Mouse (Mus musculus): ENCODE results near the gene Pcgf6.

Pcgf6 gene

DNA sequence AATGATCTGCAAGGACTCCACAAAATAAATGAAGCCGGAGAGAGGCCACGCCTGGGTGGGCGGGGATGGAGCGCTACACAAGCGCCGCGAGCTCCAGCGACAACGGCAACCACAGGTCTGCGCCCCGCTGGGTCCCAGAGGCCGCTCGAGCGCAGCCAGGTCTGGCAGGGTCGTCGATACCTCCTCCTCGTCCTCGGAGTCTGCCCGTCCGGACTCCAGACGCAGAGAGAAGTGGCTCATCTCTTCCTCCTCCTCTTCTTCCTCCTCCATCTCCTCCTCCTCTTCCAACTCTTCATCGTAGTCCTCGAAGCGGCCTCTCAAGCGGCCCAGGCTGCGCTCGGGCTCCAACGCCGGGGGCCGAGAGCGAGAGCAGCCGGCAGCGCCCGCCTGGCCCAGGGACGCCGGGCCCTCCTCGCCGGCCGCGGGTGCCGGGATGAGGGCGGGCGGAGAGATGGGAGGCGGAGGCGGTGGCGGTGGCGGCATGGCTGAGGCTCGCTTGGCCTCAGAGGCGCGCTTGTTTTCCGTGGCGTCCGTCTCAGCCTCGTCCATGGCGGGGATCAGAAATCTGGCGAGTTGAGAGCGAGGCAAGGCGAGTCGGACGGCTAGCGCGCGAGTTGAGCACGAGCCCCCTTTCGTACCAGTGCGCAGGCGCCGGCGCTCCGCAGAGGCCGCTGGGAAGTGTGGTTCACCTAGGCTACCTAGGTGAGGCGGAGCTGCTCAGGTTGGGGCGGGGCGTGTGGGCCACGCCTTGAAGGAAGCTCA, at the start of gene Pcgf6:
Gene Pcgf6 (minus strand): TSS at position 636 of the 762 bp plus-strand sequence.
- DNase-seq, result peak; percentile 90 to 92

DNA sequence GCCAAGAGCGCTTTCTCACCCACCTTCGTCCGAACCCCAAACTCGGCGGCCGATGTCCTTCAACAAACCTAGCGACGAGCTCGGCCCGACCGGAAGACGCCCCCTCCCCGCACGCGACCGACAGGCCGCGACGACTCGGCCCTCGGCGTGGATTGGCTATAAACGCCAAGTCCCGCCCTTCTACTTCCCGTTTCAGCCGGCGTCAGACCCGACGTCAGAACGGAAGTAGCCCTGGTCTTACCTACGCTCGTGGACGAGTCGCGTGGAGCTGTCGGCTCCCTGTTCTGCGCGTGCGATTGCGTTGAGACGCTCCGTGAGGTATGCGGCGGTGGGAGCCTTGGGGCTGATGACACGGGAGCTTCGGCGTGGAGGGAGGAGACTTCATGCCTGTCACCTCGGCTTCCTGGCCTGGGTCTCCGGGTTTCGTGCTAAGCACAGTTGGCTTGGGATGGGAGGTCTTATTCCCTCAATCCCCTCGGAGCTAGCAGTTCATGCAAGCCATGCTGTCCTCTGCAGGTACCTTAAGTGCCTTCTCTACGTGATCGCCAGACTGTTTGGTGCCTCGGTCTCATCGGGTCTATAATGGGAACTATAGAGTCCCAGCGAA, 39.9 kb upstream of the Pcgf6 start, which contains the start of the genes Usmg5 and Pdcd11:
Gene Usmg5 (minus strand): TSS at position 98 of the 607 bp plus-strand sequence.
Gene Pdcd11 (plus strand): TSS at position 219 of the 607 bp plus-strand sequence.
- peak; percentile 98 to 99 for DNase-seq

DNA sequence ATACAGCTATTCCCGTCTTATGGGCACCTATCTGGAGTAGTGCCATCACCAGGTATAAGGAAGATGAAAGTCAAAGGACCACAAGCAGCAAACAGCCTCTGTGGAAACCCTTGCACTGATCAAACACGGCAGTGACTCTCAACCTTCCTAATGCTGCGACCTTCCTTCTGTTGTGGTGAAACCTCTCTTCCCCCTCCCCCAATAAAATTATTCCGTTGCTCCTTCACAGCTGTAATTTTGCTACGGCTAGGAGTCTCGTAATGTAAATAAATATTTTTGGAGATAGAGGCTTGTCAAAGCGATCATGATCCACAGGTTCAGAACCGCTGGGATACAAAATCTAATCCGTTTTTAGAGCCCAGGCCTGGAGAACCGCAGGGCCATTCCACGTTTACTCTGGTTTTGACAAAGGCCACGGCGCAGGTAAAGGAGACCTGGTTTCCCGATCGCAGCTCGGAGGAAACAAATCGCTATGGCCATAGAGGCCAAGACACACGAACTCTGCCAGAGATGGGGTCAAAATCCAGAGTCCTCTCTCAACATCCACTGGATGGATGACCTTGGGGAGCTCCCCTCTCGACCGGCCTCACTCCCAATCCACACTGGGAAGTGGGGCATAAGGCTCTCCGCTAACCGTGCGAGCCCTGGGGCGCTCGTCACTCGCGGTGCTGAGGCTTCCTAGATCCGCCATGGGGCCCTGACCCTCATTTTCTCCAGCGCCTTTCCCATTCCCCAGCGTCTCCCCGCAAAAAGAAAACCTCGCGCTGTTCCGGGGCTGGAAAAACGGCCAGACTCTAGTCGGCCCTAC, 39.2 kb upstream of the Pcgf6 start:
- DNase-seq, result peak; percentile 9 to 12

DNA sequence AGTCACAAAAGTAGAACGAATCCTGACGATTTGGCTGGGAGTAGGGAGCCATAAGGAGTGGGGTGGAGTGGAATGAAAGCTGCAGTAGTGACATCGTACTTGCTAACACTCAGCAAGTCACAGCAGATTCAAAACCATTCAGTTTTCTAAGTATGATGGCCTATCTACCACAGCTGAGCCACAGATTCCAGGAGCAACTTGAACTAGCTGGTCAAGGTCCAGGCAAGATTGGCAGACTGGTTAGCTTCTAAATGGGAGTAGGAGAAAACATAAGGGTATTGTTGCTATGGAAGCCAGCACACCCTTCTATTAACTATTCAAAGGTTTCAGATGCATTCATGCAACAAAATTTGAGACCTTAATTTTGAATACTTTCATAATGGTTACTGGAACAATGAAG, 37.5 kb upstream of the Pcgf6 start:
- no peak for DNase-seq

DNA sequence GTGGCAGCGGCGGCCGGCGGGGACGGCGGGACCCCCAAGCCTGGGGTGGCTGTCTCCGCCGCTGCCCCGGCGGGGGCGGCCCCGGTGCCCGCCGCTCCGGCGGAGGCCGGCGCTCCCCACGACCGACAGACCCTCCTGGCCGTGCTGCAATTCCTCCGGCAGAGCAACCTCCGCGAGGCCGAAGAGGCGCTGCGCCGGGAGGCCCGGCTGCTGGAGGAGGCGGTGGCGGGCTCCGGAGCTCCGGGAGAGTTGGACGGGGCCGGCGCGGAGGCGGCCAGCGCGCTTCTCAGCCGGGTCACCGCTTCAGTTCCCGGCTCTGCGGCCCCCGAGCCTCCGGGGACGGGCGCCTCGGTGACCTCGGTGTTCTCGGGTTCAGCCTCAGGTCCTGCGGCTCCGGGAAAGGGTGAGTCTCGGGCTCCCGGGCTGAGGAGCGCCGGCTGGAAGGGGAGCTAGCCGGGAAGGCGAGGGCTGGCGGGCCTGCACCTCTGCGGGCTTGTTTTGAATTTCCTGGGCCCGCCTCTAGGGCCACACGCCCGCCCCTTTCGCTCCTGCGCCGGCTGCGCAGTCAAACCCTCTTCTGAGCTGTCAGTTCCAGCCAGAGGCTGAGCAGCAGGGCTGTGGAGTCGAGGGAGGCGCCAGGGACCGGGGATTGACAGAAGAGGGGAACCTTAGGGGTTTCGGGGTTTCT, 17.4 kb upstream of the Pcgf6 start:
- DNase-seq, result peak; percentile 79 to 80

DNA sequence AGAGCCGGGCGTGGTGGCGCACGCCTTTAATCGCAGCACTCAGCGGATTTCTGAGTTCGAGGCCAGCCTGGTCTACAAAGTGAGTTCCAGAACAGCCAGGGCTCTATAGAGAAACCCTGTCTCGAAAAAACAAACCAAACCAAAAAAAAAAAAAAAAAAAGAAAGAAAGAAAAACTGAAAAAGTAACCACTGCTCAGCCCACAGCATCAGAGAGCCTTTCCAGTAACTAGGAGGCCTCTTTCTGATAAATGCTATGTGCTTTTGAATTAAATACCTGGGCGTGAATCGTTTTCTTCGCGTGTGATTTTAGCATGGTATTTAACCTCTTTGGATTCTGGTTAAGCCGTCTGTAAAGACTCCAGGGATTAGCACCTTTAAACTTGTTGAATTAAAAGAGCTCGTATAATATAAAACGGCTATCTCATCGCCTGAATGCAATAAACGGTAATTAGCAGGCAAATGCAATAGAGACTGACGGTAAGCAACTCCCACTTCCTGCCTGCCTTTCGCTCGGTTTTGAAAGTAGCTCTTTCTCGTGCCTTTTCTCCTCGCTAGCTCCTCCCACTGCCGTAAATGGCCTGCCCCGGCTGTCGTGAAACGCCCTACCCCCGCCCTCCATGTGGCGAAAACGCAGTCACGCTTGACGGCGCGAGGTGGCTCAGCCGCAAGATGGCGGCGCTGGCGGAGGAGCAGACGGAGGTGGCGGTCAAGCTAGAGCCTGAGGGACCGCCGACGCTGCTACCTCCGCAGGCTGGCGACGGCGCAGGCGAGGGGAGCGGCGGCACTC, 16.6 kb upstream of the Pcgf6 start, which contains the start of gene Taf5:
Gene Taf5 (plus strand): TSS at position 651 of the 787 bp plus-strand sequence.
- peak; percentile 98 to 99 for DNase-seq

DNA sequence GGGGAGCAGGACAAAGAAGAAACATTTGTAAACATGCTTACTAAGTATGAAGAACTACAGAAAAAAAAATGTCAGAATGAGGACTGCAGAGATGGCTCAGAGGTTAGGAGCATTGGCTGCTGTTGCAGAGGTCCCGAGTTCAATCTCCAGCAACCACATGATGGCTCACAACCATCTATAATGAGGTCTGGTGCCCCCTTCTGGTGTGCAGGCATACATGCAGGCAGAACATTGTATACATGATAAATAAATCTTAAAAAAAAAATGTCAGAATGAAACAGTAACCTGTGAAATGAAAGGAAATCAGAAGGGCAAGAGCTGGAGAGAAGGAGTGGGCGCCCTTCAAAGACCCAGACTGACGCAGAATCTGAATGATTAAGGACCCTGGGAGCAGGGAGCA, 15.2 kb upstream of the Pcgf6 start:
- no peak for DNase-seq

DNA sequence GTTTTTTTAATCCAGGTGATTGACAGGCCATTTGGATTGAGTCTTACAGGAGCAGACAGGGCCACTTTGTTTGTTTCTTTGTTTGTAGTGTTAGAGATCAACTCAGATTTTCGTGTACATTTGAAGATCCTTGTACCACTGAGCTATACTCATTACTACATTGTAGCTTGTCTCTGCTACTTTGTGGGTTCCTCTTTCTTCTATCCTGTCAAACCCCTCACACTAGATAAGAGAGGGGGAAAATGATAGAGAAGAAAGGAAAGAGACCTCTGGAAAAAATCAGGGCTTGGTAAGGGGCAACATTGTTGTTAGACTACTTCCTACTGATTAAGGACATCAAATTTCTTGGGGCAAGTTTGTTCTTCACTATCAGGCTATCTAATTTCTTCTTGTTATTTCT, 7.0 kb upstream of the Pcgf6 start:
- no peak for DNase-seq

DNA sequence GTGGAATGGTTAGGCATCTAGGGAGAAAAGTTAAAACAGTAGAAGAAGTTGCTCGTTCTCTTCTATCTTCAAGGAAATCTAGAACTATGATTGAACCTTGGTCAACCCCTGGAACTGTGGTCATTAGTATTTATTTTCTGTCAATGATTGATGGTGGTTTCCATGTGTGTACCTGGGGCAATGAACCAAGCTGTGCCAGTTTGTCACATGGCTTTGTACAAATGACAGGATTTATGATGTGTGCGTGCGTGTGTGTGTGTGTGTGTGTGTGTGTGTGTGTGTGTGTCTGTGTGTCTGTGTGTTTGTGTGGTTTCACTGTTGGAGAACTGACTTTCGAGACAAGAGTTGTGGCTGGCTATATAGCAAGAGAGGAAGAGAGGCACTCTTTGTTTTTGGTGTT, 2.8 kb upstream of the Pcgf6 start:
- DNase-seq, result no peak

DNA sequence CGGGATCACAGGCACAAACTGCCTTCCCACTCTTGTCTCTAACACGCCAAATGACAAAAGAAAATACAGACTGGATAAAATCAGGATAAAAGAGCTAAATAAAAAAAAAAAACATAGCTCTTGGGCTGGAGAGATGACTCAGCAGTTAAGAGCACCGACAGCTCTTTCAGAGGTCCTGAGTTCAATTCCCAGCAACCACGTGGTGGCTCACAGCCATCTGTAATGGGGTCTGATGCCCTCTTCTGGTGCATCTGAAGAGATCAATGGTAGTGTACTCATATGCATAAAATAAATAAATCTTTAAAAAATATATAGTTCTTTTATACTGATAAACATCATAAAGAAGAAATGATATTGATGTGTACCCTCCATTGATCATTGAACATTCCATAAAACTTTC, 2.2 kb upstream of the Pcgf6 start:
- DNase-seq, result no peak

DNA sequence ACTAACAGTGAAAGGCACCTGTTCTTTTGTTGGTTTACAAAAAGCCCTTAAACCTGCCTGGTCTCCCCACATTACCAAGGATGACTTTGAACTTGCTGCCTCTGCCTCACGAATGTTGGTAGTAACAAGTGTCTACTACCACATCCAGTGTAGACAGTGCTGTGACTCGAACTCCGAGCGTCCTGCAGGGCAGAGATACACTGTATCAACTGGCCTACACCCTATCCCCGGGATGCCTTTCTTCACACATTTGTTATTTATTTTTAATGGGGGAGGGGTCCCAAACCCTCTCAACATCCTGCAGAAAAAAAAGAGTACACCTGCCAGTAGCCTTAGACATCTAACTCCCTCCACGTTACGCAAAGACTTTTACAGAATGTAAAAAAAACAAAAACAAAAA, 866 bp downstream of the Pcgf6 start:
- DNase-seq, result no peak

DNA sequence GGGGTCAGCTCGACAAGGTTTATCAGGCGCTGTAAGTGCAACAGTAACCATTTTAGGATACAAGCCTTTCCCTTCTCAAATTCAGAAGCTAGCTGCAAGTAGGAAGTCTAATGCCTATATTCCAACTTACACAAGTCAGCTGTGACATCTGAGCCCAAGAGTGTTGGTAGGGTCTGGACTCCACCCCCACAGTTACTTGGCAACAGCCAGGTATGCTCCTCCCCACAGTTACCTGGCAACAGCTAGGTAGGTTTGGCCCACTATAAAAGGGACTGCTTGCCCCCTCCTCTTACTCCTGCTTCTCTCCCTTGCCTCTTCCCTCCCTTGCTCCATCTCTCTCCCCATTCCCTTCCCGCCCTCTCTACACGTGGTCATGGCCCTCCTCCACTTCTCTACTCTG, 1.6 kb downstream of the Pcgf6 start:
- DNase-seq, result no peak

DNA sequence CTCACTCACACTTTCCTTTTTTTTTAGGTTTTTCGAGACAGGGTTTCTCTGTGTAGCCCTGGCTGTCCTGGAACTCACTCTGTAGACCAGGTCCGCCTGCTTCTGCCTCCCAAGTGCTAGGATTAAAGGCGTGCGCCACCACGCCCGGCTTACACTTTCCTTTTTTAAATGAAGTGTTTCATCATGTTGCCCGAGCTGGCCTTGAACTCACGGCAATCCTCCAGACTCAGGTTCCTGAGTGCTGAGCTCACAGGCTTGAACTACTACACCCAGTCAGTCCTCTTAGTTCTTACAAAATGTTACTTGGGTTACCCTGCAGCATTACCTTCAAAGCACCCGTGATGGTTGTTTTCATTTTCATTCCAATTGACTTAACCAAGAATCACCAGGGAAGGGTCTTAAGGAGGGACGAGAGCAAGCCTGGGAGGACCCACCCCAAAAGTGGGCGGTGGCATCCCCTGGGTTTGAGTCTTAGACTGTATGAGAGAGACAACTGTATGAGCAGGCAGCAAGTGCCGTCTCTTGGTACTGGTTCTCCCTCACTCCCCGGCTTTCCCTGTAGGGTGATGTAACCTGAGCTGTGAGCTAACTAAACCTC, 3.4 kb downstream of the Pcgf6 start:
- no peak for DNase-seq

DNA sequence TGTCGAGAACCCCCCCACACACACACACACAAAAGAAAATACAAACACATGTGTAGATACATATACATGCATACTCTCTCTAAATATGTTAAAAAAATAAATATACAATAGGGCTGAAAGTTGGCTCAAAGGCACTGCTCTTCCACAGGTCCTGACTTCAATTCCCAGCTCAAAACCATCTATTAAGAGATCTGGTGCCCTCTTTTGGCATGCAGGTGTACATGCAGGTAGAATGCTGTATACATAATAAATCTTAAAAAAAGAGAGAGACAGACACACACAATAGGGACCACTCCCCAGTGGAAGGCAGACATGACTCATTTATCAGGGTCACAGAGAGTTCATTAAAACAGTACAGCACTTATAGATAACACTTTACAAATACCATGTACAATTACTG, 4.4 kb downstream of the Pcgf6 start:
- DNase-seq, result no peak

DNA sequence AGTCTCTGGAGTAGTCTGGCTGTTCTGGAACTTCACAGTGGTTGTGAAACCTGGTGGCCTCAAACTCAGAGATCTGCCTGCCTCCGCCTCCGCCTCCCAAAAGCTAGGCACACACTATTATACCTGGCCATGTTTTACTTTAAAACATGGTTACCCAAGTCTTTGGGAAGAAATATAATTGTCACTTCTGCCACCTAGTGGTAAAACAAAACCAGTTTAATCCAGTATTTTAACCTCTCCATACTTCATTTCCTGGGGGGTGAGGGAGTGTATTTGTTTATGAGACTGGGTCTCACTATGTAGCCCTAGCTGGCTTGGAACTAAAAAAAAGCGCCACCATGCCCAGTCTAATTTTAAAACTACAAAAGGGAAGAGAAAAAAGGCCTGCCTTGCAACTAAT, 7.1 kb downstream of the Pcgf6 start:
- DNase-seq, result no peak

DNA sequence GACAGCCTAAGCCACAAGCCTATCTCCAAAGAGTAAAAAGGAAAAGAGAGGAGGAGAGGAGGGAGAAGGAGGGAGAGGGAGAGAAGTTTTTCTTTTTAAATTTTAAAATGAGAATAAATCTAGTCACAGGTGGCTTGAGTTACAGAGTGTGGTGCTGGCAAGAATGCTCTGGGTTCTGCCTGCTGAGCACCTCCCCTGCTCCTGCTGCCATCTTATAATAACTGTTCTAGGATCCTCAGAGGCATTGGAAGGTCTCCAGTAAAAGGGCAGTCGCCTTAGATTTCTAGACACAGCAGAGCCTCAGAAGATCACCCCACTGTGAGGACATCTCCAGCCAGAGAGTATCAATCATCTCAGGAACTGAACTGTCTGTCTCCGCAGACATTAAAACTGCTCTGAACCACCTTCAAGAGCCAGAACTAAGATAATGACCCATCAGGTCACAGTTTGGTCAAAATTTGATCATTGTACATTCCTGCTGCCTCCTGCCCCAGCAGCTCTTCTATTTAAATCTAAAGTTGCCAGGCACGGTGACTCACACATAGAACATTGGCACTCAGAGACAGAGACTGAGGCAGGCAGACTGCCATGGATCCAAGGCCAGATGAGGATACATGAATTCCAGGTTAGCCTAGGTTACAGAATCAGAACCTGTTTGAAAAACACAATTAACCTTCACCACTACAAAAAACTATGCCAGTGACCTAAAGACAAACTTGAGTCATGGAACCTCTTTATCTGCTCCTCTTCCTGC, 9.8 kb downstream of the Pcgf6 start:
- DNase-seq, result no peak

DNA sequence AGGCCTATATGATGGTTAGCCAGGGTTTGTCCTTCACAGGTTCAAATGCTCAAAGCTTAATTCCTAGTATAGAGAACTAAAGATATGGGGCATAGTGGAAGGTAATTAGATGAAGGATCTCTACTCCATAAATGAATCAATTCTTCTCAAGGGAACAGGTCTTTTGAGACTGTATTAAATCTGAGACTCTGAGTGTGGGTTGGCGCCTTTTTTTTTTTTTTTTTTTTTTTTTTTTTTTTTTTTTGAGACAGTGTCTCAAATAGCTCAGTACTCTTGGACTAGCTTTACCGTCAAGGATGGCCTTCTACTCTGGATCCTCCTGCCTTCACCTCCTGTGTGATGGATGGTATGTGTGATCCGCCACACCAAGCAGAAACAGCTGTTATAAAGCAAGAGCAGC, 14.1 kb downstream of the Pcgf6 start:
- DNase-seq, result no peak

DNA sequence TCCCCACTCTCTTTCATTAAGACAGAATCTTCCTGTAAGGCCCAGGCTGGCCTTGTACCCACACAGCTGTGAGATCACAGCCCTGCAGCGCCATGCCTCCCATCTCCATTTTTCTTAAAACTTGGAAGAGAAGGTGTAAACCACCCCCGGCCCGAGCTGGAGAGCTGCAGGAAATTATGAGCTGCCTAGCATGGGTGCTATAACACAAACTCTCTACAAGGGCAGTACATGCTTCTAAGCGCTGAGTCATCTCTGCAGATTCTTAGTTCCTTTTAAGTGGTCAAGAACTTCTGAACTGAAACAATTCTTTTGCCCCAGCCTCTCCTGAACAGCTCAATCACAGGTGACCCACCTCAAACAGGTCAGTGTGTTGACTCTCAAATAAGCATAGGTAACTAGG, 15.8 kb downstream of the Pcgf6 start:
- no peak for DNase-seq

DNA sequence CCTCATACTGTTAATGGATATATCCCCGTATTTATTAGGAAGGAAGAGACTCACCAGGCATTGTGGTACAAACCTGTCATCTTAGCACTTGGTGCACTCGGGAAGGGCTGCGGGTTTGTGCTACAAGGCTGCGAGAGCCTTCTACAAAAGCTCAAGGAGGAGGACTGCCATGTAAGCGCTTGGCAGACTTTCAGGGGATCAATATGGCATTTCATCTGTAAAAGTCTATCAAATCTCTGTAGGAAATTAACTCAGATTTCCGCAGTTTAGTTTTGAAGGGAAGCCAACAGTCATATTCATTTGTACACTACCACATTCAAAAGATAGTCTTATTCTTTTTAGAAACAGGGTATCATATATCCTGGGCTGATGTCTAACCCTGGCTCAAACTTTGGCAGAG, 18.9 kb downstream of the Pcgf6 start:
- DNase-seq, result no peak

DNA sequence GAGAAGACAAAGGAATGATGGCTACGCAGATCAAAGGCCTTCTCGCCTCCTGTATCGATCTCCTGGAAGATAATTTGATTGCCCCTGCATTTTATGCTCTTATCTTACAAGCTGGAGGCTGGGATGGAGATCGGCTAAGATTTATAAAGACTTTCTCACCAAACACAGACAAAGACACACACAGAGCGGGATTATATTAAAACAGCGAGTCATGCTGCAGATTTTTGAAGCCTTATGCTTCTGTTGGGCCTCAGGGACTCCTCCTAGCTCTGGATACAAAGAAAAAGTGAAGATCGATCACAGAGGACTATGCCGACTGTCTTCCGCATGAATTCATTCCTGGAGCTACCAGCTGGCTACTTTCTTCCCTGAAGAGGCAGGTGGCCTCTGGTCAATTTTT, 20.9 kb downstream of the Pcgf6 start:
- no peak for DNase-seq

DNA sequence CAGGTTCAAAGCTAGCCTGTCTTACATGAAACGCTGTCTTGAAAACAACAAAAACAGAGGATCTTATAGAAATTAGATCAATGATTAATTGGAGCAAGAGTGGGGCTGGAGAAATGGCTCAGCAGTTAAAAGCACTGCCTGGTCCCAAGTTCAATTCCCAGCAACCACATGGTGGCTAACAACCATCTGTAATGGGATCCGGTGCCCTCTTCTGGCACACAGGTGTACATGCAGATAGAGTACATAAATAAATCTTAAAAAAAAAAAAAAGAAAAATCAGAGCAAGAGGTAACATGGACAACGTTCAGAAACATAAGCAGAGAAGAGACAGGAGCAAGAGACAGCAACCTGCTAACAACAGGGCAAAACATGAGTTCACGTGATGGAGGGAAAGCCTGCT, 24.2 kb downstream of the Pcgf6 start:
- no peak for DNase-seq

All from cerebellum, postnatal 14 days (tissue).